Mouse (Mus musculus): ENCODE measurements around the gene Tnni3k. TPM values are rescaled to one million over a fixed set of nuclear protein-coding genes. Genes with fewer than 3 reads are reported as not detected.
A peak's percentile ranks its signal among the peaks of the same experiment; 100 is the strongest.

The Tnni3k gene
- polyA plus RNA-seq, 1 experiment from 2014 or later, result 0.10 TPM

DNA sequence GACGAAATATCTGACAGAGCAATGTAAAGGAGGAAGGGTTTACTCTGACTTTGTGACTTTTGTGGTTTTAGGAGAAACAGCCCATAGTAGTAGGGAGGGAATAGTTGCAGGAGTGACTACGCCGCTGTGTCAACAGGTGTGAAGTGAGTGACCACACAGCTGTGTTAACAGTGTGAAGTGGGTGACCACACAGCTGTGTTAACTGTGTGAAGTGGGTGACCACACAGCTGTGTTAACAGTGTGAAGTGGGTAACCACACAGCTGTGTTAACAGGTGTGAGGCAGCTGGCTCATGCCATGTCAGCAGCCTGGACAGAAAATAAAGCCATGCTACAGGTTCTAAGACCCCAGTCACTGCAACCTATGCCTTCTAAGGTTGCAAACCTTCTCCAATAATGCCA lies 162.0 kb downstream of the Tnni3k start:
- Histone ChIP-seq H3K9me3 (ENCODE audit: control insufficient read depth, low read length) (no peaks in the 10 kb centered on the region), H3K27ac (ENCODE audit: low read depth, low read length) (no peak overlapping the region), H3K4me2 (ENCODE audit: low read length) (no peak overlapping the region), H3K4me1 (ENCODE audit: control insufficient read depth, insufficient read depth, low read depth, low read length) (no peaks in the 10 kb centered on the region), H3K27me3 (replicated peaks; ENCODE audit: control insufficient read depth, insufficient read depth, low read length) (no peaks in the 10 kb centered on the region), H3K4me3 (ENCODE audit: low read length) (no peak overlapping the region), H3K9ac (ENCODE audit: low read depth, low read length) (no peak overlapping the region), H3K36me3 (ENCODE audit: control insufficient read depth, insufficient read depth, low read length) (no peaks in the 10 kb centered on the region)
- no peak for ATAC-seq
- WGBS, result 90% methylated on average over 3 of the region's 3 CpGs

DNA sequence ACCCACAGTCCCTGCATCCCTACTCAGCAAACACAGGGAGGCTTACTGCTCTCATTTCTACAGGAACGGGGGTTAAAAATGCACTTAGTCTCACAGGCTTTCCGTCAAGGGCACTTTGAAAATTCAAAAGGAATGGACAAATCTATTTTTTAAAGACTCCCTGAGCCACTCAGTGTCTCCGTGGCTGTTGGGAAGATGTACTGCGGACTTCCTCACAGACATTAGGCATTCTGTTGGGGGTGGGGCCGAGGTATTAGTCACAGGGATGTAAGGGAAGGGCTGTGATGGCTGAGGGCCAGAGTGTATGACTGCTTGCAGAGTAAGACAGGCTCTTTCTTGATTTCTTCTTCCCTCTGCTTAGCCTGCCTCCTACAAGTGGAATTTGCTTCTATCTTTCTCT lies 169.8 kb downstream of the Tnni3k start:
- Histone ChIP-seq H3K4me3 (ENCODE audit: low read length) (no peak overlapping the region), H3K4me1 (ENCODE audit: control insufficient read depth, insufficient read depth, low read depth, low read length) (no peaks in the 10 kb centered on the region), H3K9me3 (ENCODE audit: control insufficient read depth, low read length) (no peaks in the 10 kb centered on the region), H3K9ac (ENCODE audit: low read depth, low read length) (no peak overlapping the region), H3K36me3 (ENCODE audit: control insufficient read depth, insufficient read depth, low read length) (no peaks in the 10 kb centered on the region), H3K27me3 (replicated peaks; ENCODE audit: control insufficient read depth, insufficient read depth, low read length) (no peaks in the 10 kb centered on the region), H3K27ac (ENCODE audit: low read depth, low read length) (no peak overlapping the region), H3K4me2 (ENCODE audit: low read length) (no peak overlapping the region)
- ATAC-seq, result peak; percentile 67; the same call in 1 of the 2 replicates
- 27% methylated on average over 5 of the region's 5 CpGs for WGBS

DNA sequence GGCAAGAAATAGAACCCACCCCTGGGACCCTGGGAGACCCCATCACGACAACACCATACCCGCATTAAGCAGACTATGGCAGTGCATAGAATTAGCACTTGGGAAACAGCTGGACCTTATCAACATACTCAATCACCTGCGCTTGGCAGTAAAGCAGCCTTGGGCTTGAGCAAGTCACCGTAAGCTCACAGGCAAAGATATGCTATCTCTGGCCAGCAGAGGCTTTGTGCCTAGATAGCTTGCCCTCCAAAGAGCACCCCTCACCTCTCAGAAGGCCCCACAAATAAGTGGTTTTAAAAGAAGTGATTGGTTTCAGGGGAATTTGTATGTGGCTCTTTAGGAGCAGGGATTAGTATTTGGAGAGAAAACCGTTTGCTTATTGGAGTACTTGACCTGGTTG lies 170.2 kb downstream of the Tnni3k start:
- WGBS, result 51% methylated on average over 5 of the region's 5 CpGs
- no peaks in the 10 kb centered on the region for H3K27me3 ChIP-seq (replicated peaks; ENCODE audit: control insufficient read depth, insufficient read depth, low read length)
- ATAC-seq, result no peak
- no peaks in the 10 kb centered on the region for H3K4me1 ChIP-seq (ENCODE audit: control insufficient read depth, insufficient read depth, low read depth, low read length)
- no peak overlapping the region for H3K4me2 ChIP-seq (ENCODE audit: low read length)
- no peaks in the 10 kb centered on the region for H3K9me3 ChIP-seq (ENCODE audit: control insufficient read depth, low read length)
- H3K36me3 ChIP-seq (ENCODE audit: control insufficient read depth, insufficient read depth, low read length), result no peaks in the 10 kb centered on the region
- no peak overlapping the region for H3K9ac ChIP-seq (ENCODE audit: low read depth, low read length)
- no peak overlapping the region for H3K27ac ChIP-seq (ENCODE audit: low read depth, low read length)
- no peak overlapping the region for H3K4me3 ChIP-seq (ENCODE audit: low read length)

GRCm38 (mm10) chr3:154881428-154881986 lies 173.7 kb downstream of the Tnni3k start:
- Histone ChIP-seq H3K27ac (ENCODE audit: low read depth, low read length) (no peak overlapping the region), H3K36me3 (ENCODE audit: control insufficient read depth, insufficient read depth, low read length) (no peaks in the 10 kb centered on the region), H3K27me3 (replicated peaks; ENCODE audit: control insufficient read depth, insufficient read depth, low read length) (no peaks in the 10 kb centered on the region), H3K9ac (ENCODE audit: low read depth, low read length) (no peak overlapping the region), H3K9me3 (ENCODE audit: control insufficient read depth, low read length) (no peaks in the 10 kb centered on the region), H3K4me1 (ENCODE audit: control insufficient read depth, insufficient read depth, low read depth, low read length) (no peaks in the 10 kb centered on the region), H3K4me3 (ENCODE audit: low read length) (no peak overlapping the region), H3K4me2 (ENCODE audit: low read length) (no peak overlapping the region)
- 82% methylated on average over 2 of the region's 2 CpGs for WGBS
- no peak for ATAC-seq

DNA sequence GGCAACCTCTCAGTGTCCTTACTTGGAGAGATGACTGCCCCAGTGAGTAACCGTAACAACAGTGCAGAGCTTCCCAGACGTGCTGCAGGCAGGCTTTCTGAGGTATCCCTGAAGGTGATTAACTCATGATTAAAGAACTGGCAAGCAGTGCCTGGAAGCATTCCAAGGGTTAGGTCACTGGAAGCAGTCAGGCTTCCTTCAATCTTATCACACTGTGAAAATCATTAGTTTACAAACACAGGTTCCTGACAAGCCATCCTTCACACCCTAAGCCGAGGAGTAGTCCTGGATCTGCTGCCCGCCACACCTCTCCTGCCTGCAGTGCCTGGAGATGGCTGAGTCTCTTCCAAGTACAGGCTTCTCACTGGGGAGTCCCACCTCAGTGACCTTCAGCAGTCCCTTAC lies 174.7 kb downstream of the Tnni3k start:
- 42% methylated on average over 4 of the region's 4 CpGs for WGBS
- H3K4me2 ChIP-seq (ENCODE audit: low read length), result no peak overlapping the region
- H3K36me3 ChIP-seq (ENCODE audit: control insufficient read depth, insufficient read depth, low read length), result no peaks in the 10 kb centered on the region
- no peaks in the 10 kb centered on the region for H3K4me1 ChIP-seq (ENCODE audit: control insufficient read depth, insufficient read depth, low read depth, low read length)
- H3K27ac ChIP-seq (ENCODE audit: low read depth, low read length), result no peak overlapping the region
- H3K9ac ChIP-seq (ENCODE audit: low read depth, low read length), result no peak overlapping the region
- no peaks in the 10 kb centered on the region for H3K27me3 ChIP-seq (replicated peaks; ENCODE audit: control insufficient read depth, insufficient read depth, low read length)
- H3K9me3 ChIP-seq (ENCODE audit: control insufficient read depth, low read length), result no peaks in the 10 kb centered on the region
- H3K4me3 ChIP-seq (ENCODE audit: low read length), result no peak overlapping the region
- ATAC-seq, result peak; percentile 61; the same call in 1 of the 2 replicates

GRCm38 (mm10) chr3:154880108-154880507 lies 175.1 kb downstream of the Tnni3k start:
- Histone ChIP-seq H3K36me3 (ENCODE audit: control insufficient read depth, insufficient read depth, low read length) (no peaks in the 10 kb centered on the region), H3K9ac (ENCODE audit: low read depth, low read length) (no peak overlapping the region), H3K4me1 (ENCODE audit: control insufficient read depth, insufficient read depth, low read depth, low read length) (no peaks in the 10 kb centered on the region), H3K4me3 (ENCODE audit: low read length) (no peak overlapping the region), H3K9me3 (ENCODE audit: control insufficient read depth, low read length) (no peaks in the 10 kb centered on the region), H3K27me3 (replicated peaks; ENCODE audit: control insufficient read depth, insufficient read depth, low read length) (no peaks in the 10 kb centered on the region), H3K27ac (ENCODE audit: low read depth, low read length) (no peak overlapping the region), H3K4me2 (ENCODE audit: low read length) (no peak overlapping the region)
- ATAC-seq, result no peak
- WGBS, result 76% methylated on average over 5 of the region's 5 CpGs

DNA sequence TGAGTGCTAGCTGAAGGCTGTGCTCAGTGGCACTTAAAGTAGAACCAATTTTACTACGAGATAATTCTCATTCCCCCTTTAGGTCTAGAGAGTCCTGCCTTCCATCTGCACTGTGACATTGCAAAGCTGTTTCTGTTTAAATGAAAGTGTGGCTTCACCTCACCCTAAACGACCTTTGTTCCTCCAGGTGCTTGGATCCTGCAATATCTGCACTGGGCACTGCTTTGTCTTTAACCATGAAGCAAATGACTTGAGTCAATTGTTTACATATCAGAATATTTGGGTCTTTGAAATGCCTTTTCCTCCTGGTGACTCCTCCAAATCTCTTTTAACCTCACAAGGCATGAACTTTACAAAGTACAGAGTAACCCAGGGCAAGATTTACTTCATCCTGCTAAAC lies 175.7 kb downstream of the Tnni3k start:
- Histone ChIP-seq H3K36me3 (ENCODE audit: control insufficient read depth, insufficient read depth, low read length) (no peaks in the 10 kb centered on the region), H3K27me3 (replicated peaks; ENCODE audit: control insufficient read depth, insufficient read depth, low read length) (no peaks in the 10 kb centered on the region), H3K9me3 (ENCODE audit: control insufficient read depth, low read length) (no peaks in the 10 kb centered on the region), H3K4me3 (ENCODE audit: low read length) (no peak overlapping the region), H3K4me1 (ENCODE audit: control insufficient read depth, insufficient read depth, low read depth, low read length) (no peaks in the 10 kb centered on the region), H3K4me2 (ENCODE audit: low read length) (no peak overlapping the region), H3K9ac (ENCODE audit: low read depth, low read length) (no peak overlapping the region), H3K27ac (ENCODE audit: low read depth, low read length) (no peak overlapping the region)
- ATAC-seq, result no peak
- WGBS, result 67% methylated on average over 2 of the region's 2 CpGs

DNA sequence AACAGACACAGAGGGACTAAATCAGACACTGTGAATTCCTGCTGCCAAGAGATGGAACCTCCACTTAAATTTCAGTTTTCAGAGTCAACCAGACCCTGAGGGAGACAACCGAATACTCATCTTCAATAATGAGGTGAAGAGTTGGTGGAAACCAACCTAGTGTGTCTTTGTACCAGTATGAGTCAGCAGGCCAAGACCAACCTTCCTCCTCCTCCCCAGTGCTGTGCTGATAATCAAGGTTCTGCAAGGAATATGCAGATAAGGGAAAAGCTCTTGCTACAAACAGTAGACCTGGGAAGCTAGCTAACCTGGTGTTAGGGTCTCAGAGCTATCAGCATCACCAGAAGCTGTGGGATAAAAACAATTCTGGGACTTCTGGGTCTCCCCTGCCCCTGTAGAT lies 176.1 kb downstream of the Tnni3k start:
- no peaks in the 10 kb centered on the region for H3K36me3 ChIP-seq (ENCODE audit: control insufficient read depth, insufficient read depth, low read length)
- no peak overlapping the region for H3K4me2 ChIP-seq (ENCODE audit: low read length)
- H3K4me1 ChIP-seq (ENCODE audit: control insufficient read depth, insufficient read depth, low read depth, low read length), result no peaks in the 10 kb centered on the region
- no peak for ATAC-seq
- H3K27ac ChIP-seq (ENCODE audit: low read depth, low read length), result no peak overlapping the region
- no peaks in the 10 kb centered on the region for H3K9me3 ChIP-seq (ENCODE audit: control insufficient read depth, low read length)
- no peak overlapping the region for H3K9ac ChIP-seq (ENCODE audit: low read depth, low read length)
- 89% methylated on average over 1 of the region's 1 CpGs for WGBS
- H3K4me3 ChIP-seq (ENCODE audit: low read length), result no peak overlapping the region
- no peaks in the 10 kb centered on the region for H3K27me3 ChIP-seq (replicated peaks; ENCODE audit: control insufficient read depth, insufficient read depth, low read length)

GRCm38 (mm10) chr3:154868807-154869206 lies 186.4 kb downstream of the Tnni3k start:
- Histone ChIP-seq H3K27me3 (replicated peaks; ENCODE audit: control insufficient read depth, insufficient read depth, low read length) (no peaks in the 10 kb centered on the region), H3K9ac (ENCODE audit: low read depth, low read length) (no peak overlapping the region), H3K36me3 (ENCODE audit: control insufficient read depth, insufficient read depth, low read length) (no peaks in the 10 kb centered on the region), H3K4me3 (ENCODE audit: low read length) (no peak overlapping the region), H3K4me1 (ENCODE audit: control insufficient read depth, insufficient read depth, low read depth, low read length) (no peaks in the 10 kb centered on the region), H3K4me2 (ENCODE audit: low read length) (no peak overlapping the region), H3K27ac (ENCODE audit: low read depth, low read length) (no peak overlapping the region), H3K9me3 (ENCODE audit: control insufficient read depth, low read length) (no peaks in the 10 kb centered on the region)
- WGBS, result 92% methylated on average over 4 of the region's 4 CpGs
- no peak for ATAC-seq

DNA sequence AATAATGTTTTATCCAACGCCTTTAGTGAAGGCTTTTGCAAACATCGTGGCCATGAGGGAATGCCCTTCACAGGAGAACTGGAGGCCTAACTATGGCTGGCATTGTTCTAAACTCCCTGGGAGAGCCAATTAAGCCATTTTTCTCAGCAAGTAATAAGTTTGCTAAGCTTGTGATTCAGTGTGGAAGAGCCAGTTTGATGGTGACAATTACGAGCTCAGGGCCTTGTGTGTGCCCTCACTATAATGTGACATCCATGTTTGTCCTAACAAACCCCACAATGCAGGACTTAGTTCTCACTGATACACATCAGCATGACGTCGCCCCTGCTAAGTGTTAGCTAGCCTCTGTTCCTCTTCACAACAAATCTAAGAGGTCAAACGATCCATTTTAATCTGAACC lies 193.3 kb downstream of the Tnni3k start:
- 70% methylated on average over 6 of the region's 6 CpGs for WGBS
- H3K9me3 ChIP-seq (ENCODE audit: control insufficient read depth, low read length), result no peaks in the 10 kb centered on the region
- no peaks in the 10 kb centered on the region for H3K27me3 ChIP-seq (replicated peaks; ENCODE audit: control insufficient read depth, insufficient read depth, low read length)
- no peaks in the 10 kb centered on the region for H3K36me3 ChIP-seq (ENCODE audit: control insufficient read depth, insufficient read depth, low read length)
- no peak overlapping the region for H3K27ac ChIP-seq (ENCODE audit: low read depth, low read length)
- no peak overlapping the region for H3K4me3 ChIP-seq (ENCODE audit: low read length)
- no peak overlapping the region for H3K4me2 ChIP-seq (ENCODE audit: low read length)
- ATAC-seq, result no peak
- no peaks in the 10 kb centered on the region for H3K4me1 ChIP-seq (ENCODE audit: control insufficient read depth, insufficient read depth, low read depth, low read length)
- no peak overlapping the region for H3K9ac ChIP-seq (ENCODE audit: low read depth, low read length)
